Mouse (Mus musculus) CH12.LX (cell line): ENCODE measurements around the gene Chrna1. TPM values are rescaled to one million over a fixed set of nuclear protein-coding genes. Genes with fewer than 3 reads are reported as not detected.
A peak's percentile ranks its signal among the peaks of the same experiment; 100 is the strongest.

Source experiments
- DNase-seq: peaks from one replicate; pipeline ENCODE4 v3.0.0-alpha.2; 2013; ENCODE audit errors: extremely low read depth
- H3K27ac ChIP-seq: 2 replicates; pipeline ENCODE4 v1.5.1; 2012; ENCODE audit warnings: low read depth, mild to moderate bottlenecking, control low read depth, moderate library complexity; ENCODE audit not compliant: insufficient read depth
- H3K27me3 ChIP-seq: replicated peaks from 2 replicates; pipeline ENCODE3; 2012; ENCODE audit warnings: inconsistent platforms
- H3K36me3 ChIP-seq, 2 experiments: replicated peaks in 1 of 2; 2 replicates each; pipeline versions ENCODE3 to v1.6.1; 2012; ENCODE audit warnings: inconsistent platforms in 1 of 2, low read length in 1 of 2, mild to moderate bottlenecking in 1 of 2, mixed read lengths in 1 of 2, moderate library complexity in 1 of 2; ENCODE audit not compliant: control insufficient read depth in 1 of 2, insufficient read depth in 1 of 2
- H3K4me1 ChIP-seq, 2 experiments: 2 replicates each; pipeline ENCODE4 v1.6.1; 2012; ENCODE audit warnings: inconsistent platforms in 1 of 2, moderate library complexity in 1 of 2; ENCODE audit not compliant: insufficient read depth in 2 of 2, control insufficient read depth in 1 of 2
- H3K4me2 ChIP-seq: 2 replicates; pipeline ENCODE4 v1.6.1; 2012; ENCODE audit warnings: low read depth, mild to moderate bottlenecking, control low read depth; ENCODE audit not compliant: poor library complexity, insufficient read depth, severe bottlenecking
- H3K4me3 ChIP-seq, 3 experiments: fragments of 150-350 bp in 1 of 3; sonication (generic) in 1 of 3; replicated peaks in 1 of 3; 2 replicates each; pipeline versions ENCODE3 to v1.5.1; 2011 to 2012; ENCODE audit warnings: low read depth in 2 of 3, low read length in 2 of 3, mild to moderate bottlenecking in 2 of 3, moderate library complexity in 2 of 3, control low read depth in 1 of 3, improper control_type of control experiment in 1 of 3, inconsistent platforms in 1 of 3, mixed read lengths in 1 of 3; ENCODE audit not compliant: poor library complexity in 1 of 3
- H3K79me2 ChIP-seq: replicated peaks from 2 replicates; pipeline ENCODE4 v1.6.1; 2012; ENCODE audit warnings: mild to moderate bottlenecking, moderate library complexity; ENCODE audit not compliant: control insufficient read depth, poor library complexity, insufficient read depth, severe bottlenecking; ENCODE audit errors: extremely low read depth
- H3K9ac ChIP-seq: 2 replicates; pipeline ENCODE4 v1.6.1; 2012; ENCODE audit warnings: low read depth, mild to moderate bottlenecking, control low read depth, moderate library complexity; ENCODE audit not compliant: insufficient read depth
- H3K9me3 ChIP-seq: replicated peaks from 2 replicates; pipeline ENCODE3; 2012; ENCODE audit warnings: low read length, inconsistent platforms, mixed read lengths
- E2F4 ChIP-seq: IDR thresholded peaks from 2 replicates; pipeline ENCODE4 v1.6.1; 2011; ENCODE audit warnings: low read depth, low read length, improper control_type of control experiment; ENCODE audit not compliant: insufficient replicate concordance
- GABPA ChIP-seq: IDR thresholded peaks from 2 replicates; pipeline ENCODE4 v1.6.1; 2012; ENCODE audit warnings: low read depth, low read length, improper control_type of control experiment, inconsistent platforms; ENCODE audit not compliant: insufficient replicate concordance
- JUN ChIP-seq: IDR thresholded peaks from 2 replicates; pipeline ENCODE4 v1.6.1; 2011; ENCODE audit warnings: low read depth, mild to moderate bottlenecking, low read length, improper control_type of control experiment, moderate library complexity; ENCODE audit not compliant: insufficient read depth
- MAFK ChIP-seq: IDR thresholded peaks from 2 replicates; pipeline ENCODE4 v1.6.1; 2011; ENCODE audit warnings: low read length, improper control_type of control experiment; ENCODE audit not compliant: insufficient replicate concordance
- MAZ ChIP-seq: IDR thresholded peaks from 2 replicates; pipeline ENCODE4 v1.6.1; 2012; ENCODE audit warnings: low read depth, mild to moderate bottlenecking, inconsistent platforms, low read length, improper control_type of control experiment, moderate library complexity
- MEF2A ChIP-seq: IDR thresholded peaks from 2 replicates; pipeline ENCODE4 v1.6.1; 2014; ENCODE audit warnings: low read depth, mild to moderate bottlenecking, inconsistent platforms, low read length, improper control_type of control experiment, borderline replicate concordance
- MYC ChIP-seq: IDR thresholded peaks from 2 replicates; pipeline ENCODE4 v1.6.1; 2011; ENCODE audit warnings: low read depth, mild to moderate bottlenecking, improper control_type of control experiment, low read length
- POLR2A ChIP-seq: IDR thresholded peaks from 2 replicates; pipeline ENCODE4 v1.6.1; 2011; ENCODE audit warnings: low read depth, mild to moderate bottlenecking, improper control_type of control experiment, low read length
- SIN3A ChIP-seq: IDR thresholded peaks from 2 replicates; pipeline ENCODE4 v1.6.1; 2012; ENCODE audit warnings: low read length, improper control_type of control experiment, inconsistent platforms
- UBTF ChIP-seq: IDR thresholded peaks from 2 replicates; pipeline ENCODE4 v1.6.1; 2012; ENCODE audit warnings: low read depth, mild to moderate bottlenecking, inconsistent platforms, low read length, improper control_type of control experiment, moderate library complexity
- USF1 ChIP-seq: IDR thresholded peaks from 2 replicates; pipeline ENCODE4 v1.6.1; 2014; ENCODE audit warnings: low read depth, mild to moderate bottlenecking, inconsistent platforms, low read length, improper control_type of control experiment
- USF2 ChIP-seq: conservative IDR thresholded peaks from 2 replicates; pipeline ENCODE4 v1.6.1; 2011; ENCODE audit warnings: low read depth, low read length, improper control_type of control experiment
- ZKSCAN1 ChIP-seq: IDR thresholded peaks from 2 replicates; pipeline ENCODE4 v1.6.1; 2012; ENCODE audit warnings: low read depth, inconsistent platforms, low read length, improper control_type of control experiment, borderline replicate concordance
- ZMIZ1 ChIP-seq: IDR thresholded peaks from 2 replicates; pipeline ENCODE4 v1.6.1; 2012; ENCODE audit warnings: low read depth, mild to moderate bottlenecking, inconsistent platforms, low read length, improper control_type of control experiment
- ZNF384 ChIP-seq: IDR thresholded peaks from 2 replicates; pipeline ENCODE4 v1.6.1; 2012; ENCODE audit warnings: low read depth, low read length, improper control_type of control experiment, inconsistent platforms
- dilution Hi-C: fragments of 300-500 bp; cut with MboI; formaldehyde crosslinking; loops from 2 replicates; pipeline ENCODE4 v1.14.3; 2020; ENCODE audit warnings: low sequenced_read_pairs; ENCODE audit not compliant: extremely low pct_unique_long_range_greater_than_20kb, extremely low pct_ligation_motif_present
- in situ Hi-C: fragments of 300-500 bp; cut with MboI; formaldehyde crosslinking; loops from 3 replicates; pipeline ENCODE4 v1.14.3; 2019; ENCODE audit warnings: low sequenced_read_pairs, low pct_ligation_motif_present, low pct_unique_long_range_greater_than_20kb, mixed read lengths
- polyA plus RNA-seq: library from polyadenylated mRNA; unstranded; fragments of >175 nt; gene quantifications from 2 replicates; pipeline ENCODE4 v1.2.1, GENCODE M21; 2012; ENCODE audit warnings: low read depth; ENCODE audit not compliant: insufficient read length
- total RNA-seq, 2 experiments: library from RNA; depleted of rRNA; stranded (reverse); fragments of 300-350 nt in 1 of 2; fragments of >200 nt in 1 of 2; gene quantifications; 2 replicates each; pipeline ENCODE4 v1.2.3; 2012 to 2014

Chrna1 gene
- total and polyA plus RNA-seq, 3 experiments: not detected

DNA sequence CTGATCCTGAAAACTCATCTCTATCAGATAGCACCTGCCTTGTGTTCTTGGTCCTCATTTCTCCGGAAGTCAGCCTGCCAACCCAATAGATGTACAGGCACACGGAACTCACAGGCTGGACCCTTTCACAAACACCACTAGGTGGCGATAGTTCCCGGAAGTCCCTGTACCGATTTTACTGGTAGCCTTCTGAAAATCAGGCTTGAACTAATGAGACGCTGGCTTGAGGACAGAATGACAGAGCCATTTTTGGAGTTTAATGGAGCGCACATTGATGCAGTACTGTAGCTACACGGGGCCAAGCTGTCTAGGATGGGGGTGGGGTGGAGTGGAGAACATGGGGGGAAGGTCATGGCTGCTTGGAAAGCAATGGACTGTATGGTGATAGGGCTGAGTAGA is 18.5 kb downstream of the Chrna1 start (continued):
- TF ChIP-seq GABPA: no peak
- TF ChIP-seq E2F4: no peak
- no peak for TF ChIP-seq MAZ
- no peak for TF ChIP-seq ZKSCAN1
- 0 out of 2 replicates have a peak, but pooled peaks have one; percentile 39 for TF ChIP-seq MYC
- TF ChIP-seq, all 38 proteins: peak for 6

DNA sequence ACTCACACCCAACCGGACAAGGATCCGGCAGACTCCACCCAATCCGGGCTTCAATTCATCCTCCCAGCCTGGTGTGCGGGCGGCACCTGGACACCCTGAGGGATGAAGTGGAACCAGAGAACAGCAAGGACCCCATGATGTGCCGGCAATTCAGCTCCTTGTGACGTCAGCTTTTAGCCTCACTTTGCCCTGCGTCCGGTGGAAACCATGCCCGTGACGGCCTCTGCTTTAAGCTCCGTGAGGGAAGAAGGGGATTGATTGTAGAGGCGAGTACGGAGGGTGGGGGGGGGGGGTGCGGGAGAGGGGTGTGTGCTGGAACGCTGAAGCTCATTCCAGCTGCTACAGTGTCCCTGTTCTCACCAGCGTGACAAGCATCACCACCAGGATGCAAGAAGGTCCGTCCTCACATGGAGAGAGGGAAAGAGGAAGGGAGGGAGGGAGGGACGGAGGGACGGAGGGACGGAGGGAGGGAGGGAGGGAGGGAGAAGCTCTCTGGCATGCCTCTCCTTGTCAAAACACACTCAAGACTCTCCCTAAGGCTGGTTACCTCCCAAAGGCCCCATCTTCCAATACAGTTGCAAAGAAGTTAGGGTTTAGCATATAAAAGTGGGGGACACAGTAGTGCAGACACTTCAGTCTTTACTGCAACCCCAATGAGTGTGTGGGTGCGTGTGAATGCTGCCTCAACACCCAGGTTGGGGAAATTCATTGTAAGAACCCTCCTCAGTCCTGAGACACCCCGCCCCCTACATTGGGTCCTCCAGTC is 19.1 kb downstream of the Chrna1 start:
- in situ Hi-C loops: loop anchor here (5.0 to 25.0 kb wide), 2 partner anchors 79 to 326 kb away; partner anchors contain the start of gene Atf2
- Histone ChIP-seq H3K9me3 (peaks cover 2% of the 10 kb centered on the region), H3K9ac (no peak overlapping the region), H3K27ac (no peak overlapping the region), H3K4me2 (no peak overlapping the region), H3K27me3 (no peaks in the 10 kb centered on the region), H3K4me1 (peaks cover 8 to 22% of the 10 kb centered on the region in 2 experiments; a peak in 3 of 4 replicates), H3K36me3 (no peaks in the 10 kb centered on the region), H3K4me3 (no peak overlapping the region), H3K79me2 (no peaks in the 10 kb centered on the region)
- dilution Hi-C loops: no loop called here
- no peak for DNase-seq
- TF ChIP-seq USF1 (no peak), SIN3A (no peak)

DNA sequence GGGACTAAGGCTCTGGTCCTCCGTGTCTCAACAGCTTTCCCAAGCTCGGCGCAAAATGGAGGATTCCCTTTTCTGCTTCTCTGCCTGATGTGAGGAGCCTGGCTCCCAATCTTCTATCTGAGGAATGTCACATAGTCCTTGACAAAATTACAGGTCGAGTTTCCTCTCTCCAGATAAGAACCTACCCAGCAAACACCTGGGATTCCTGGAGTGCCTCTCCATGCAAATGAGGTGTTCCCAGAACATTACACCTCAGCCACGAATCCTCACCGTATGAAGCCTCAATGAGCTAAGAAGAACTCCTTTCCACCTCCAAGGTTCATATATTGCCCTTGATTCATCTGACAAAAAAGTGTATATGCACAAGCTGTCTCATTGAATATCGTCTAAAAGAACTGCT is 19.7 kb downstream of the Chrna1 start:
- no peak overlapping the region for H3K9ac ChIP-seq
- no peaks in the 10 kb centered on the region for H3K36me3 ChIP-seq
- TF ChIP-seq UBTF: no peak
- TF ChIP-seq USF2: no peak
- no peak for TF ChIP-seq SIN3A
- no peak for TF ChIP-seq ZKSCAN1
- TF ChIP-seq ZMIZ1: no peak
- TF ChIP-seq POLR2A: no peak
- TF ChIP-seq JUN: no peak
- TF ChIP-seq MEF2A: no peak
- no peak for TF ChIP-seq ZNF384
- no peak for TF ChIP-seq MAZ
- no peak for TF ChIP-seq GABPA
- no peak for TF ChIP-seq MAFK
- no peaks in the 10 kb centered on the region for H3K27me3 ChIP-seq
- peaks cover 5 to 19% of the 10 kb centered on the region in 2 experiments; a peak in 3 of 4 replicates for H3K4me1 ChIP-seq
- DNase-seq: no peak
- no peaks in the 10 kb centered on the region for H3K79me2 ChIP-seq
- H3K9me3 ChIP-seq: peaks cover 2% of the 10 kb centered on the region
- no peak overlapping the region for H3K4me3 ChIP-seq
- in situ Hi-C loops (loop anchor here (5.0 to 25.0 kb wide), 2 partner anchors 78 to 327 kb away; partner anchors contain the start of gene Atf2), dilution Hi-C loops (no loop called here)
- H3K27ac ChIP-seq: no peak overlapping the region
- H3K4me2 ChIP-seq: no peak overlapping the region
